In the genomic region with DNA sequence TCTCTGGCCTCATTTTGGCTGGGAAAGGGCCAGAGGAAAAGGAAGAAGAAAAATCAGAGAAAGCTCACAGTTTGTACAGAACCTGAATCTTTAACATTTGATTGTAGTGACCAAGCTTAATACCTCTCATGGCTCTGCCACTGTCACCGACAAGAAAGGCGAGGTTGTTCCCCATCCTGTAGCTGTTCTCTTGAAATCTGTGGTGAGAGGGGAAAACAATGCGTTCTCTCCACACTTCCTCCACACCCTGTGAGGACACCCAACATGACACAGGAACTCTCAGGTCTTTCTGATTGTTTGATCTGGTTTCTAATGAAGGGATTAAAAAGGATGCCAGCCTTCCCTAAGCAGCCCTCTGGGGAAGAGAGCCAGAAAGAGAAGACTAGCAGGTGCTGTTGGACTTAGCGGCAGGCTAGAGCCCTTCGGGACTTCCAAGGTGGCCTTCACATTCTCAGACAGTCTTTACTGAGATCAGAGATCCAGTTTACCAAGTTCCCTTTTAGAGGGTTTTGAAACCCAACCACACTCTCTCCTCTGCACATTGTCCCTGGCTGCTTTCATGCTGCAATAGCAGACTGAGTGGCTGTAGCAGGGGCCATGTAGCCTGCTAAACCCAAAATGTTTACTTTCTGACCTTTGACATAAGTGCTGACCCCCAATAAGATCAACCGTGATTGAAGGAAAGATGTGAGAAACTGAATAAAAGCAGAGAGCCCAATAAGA, we compare ENCODE assay signal across 25 mouse cellular contexts.
DNase-seq lines count a peak whose midpoint lies in the region; ATAC-seq lines count a peak whose summit lies in the region.
"Had no signal": no experiment of that assay in that cellular context is flagged by ENCODE, and none has a peak within 500 bp of the region (broad histone marks: within the 10 kb centered on the region; RNA-seq: fewer than 3 reads in every experiment).

No protein-coding gene starts in this region.

- no peak; the same call in 1 of the 2 replicates for ATAC-seq in liver, embryonic 15.5 days (ENCODE audit: insufficient read depth)
- ATAC-seq in liver, embryonic 12.5 days: no peak
- ATAC-seq in midbrain, embryonic 15.5 days (replicated peaks): no peak
- ATAC-seq in megakaryocyte, adult 5-6 weeks (ENCODE audit: poor library complexity, severe bottlenecking): peak; percentile 92
- ATAC-seq: CD4-positive, CD25-positive, alpha-beta regulatory T cell, adult 4 months; forebrain, embryonic 15.5 days had no signal

- no peak overlapping the region for H3K4me3 ChIP-seq in liver, embryonic 15.5 days (replicated peaks)
- no peak overlapping the region for H3K4me3 ChIP-seq in liver, embryonic 12.5 days
- H3K4me3 ChIP-seq in midbrain, embryonic 10.5 days: no peak overlapping the region
- no peak overlapping the region for H3K4me3 ChIP-seq in midbrain, embryonic 15.5 days
- H3K4me3 ChIP-seq: embryonic facial prominence, embryonic 10.5 days; embryonic facial prominence, embryonic 13.5 days; erythroblast, embryonic 14.5 days; forebrain, embryonic 12.5 days; forebrain, embryonic 15.5 days; heart, adult 2 months; heart, embryonic 10.5 days; heart, embryonic 13.5 days; hindbrain, embryonic 15.5 days had no signal

- no peak for DNase-seq in midbrain, embryonic 10.5 days (ENCODE audit: low spot score)
- no peak for DNase-seq in thymus, postnatal 4 days
- DNase-seq: adrenal gland, postnatal 14 days; cerebellum, adult 11-12 months; cerebellum, adult 8-10 months; cerebellum, postnatal 10 days; cerebellum, postnatal 36 days; embryo, embryonic 11 days; gastrocnemius, postnatal 25 days; heart, adult 2 months; heart, postnatal 14 days; heart, postnatal 4 days had no signal

- WGBS in liver, embryonic 15.5 days (ENCODE audit: insufficient replicate concordance): 42% methylated on average over 6 of the region's 6 CpGs
- 46% methylated on average over 6 of the region's 6 CpGs for WGBS in liver, embryonic 12.5 days (ENCODE audit: insufficient replicate concordance)
- 80% methylated on average over 6 of the region's 6 CpGs for WGBS in midbrain, embryonic 10.5 days
- 77% methylated on average over 6 of the region's 6 CpGs for WGBS in midbrain, embryonic 15.5 days

- no peak overlapping the region for H3K4me2 ChIP-seq in liver, embryonic 15.5 days
- H3K4me2 ChIP-seq in liver, embryonic 12.5 days: no peak overlapping the region
- no peak overlapping the region for H3K4me2 ChIP-seq in midbrain, embryonic 15.5 days
- H3K4me2 ChIP-seq: embryonic facial prominence, embryonic 13.5 days; forebrain, embryonic 12.5 days; forebrain, embryonic 15.5 days; heart, embryonic 13.5 days; hindbrain, embryonic 15.5 days had no signal

- no peaks in the 10 kb centered on the region for H3K27me3 ChIP-seq in liver, embryonic 15.5 days
- H3K27me3 ChIP-seq in liver, embryonic 12.5 days (replicated peaks): no peaks in the 10 kb centered on the region
- no peaks in the 10 kb centered on the region for H3K27me3 ChIP-seq in midbrain, embryonic 10.5 days (ENCODE audit: low read depth, poor library complexity, severe bottlenecking)
- no peaks in the 10 kb centered on the region for H3K27me3 ChIP-seq in midbrain, embryonic 15.5 days (replicated peaks)
- H3K27me3 ChIP-seq: embryonic facial prominence, embryonic 13.5 days; forebrain, embryonic 12.5 days; forebrain, embryonic 15.5 days; heart, embryonic 13.5 days; hindbrain, embryonic 15.5 days had no signal

- no peaks in the 10 kb centered on the region for H3K4me1 ChIP-seq in liver, embryonic 15.5 days (replicated peaks)
- no peaks in the 10 kb centered on the region for H3K4me1 ChIP-seq in liver, embryonic 12.5 days
- peaks cover 20% of the 10 kb centered on the region for H3K4me1 ChIP-seq in midbrain, embryonic 10.5 days
- peaks cover 3% of the 10 kb centered on the region; the same call in 1 of the 2 replicates for H3K4me1 ChIP-seq in midbrain, embryonic 15.5 days
- H3K4me1 ChIP-seq: forebrain, embryonic 12.5 days; forebrain, embryonic 15.5 days; heart, embryonic 10.5 days; heart, embryonic 13.5 days; hindbrain, embryonic 15.5 days had no signal

- H3K9me3 ChIP-seq in liver, embryonic 15.5 days (replicated peaks): no peaks in the 10 kb centered on the region
- no peaks in the 10 kb centered on the region for H3K9me3 ChIP-seq in liver, embryonic 12.5 days (replicated peaks)
- no peaks in the 10 kb centered on the region for H3K9me3 ChIP-seq in midbrain, embryonic 10.5 days (replicated peaks)
- H3K9me3 ChIP-seq in midbrain, embryonic 15.5 days: no peaks in the 10 kb centered on the region
- H3K9me3 ChIP-seq: embryonic facial prominence, embryonic 10.5 days; embryonic facial prominence, embryonic 13.5 days; forebrain, embryonic 12.5 days; forebrain, embryonic 15.5 days; heart, embryonic 10.5 days; heart, embryonic 13.5 days; hindbrain, embryonic 15.5 days had no signal

- H3K36me3 ChIP-seq in liver, embryonic 15.5 days (replicated peaks): no peaks in the 10 kb centered on the region
- no peaks in the 10 kb centered on the region for H3K36me3 ChIP-seq in liver, embryonic 12.5 days
- H3K36me3 ChIP-seq in midbrain, embryonic 10.5 days: no peaks in the 10 kb centered on the region
- no peaks in the 10 kb centered on the region for H3K36me3 ChIP-seq in midbrain, embryonic 15.5 days (replicated peaks)
- H3K36me3 ChIP-seq: embryonic facial prominence, embryonic 10.5 days; embryonic facial prominence, embryonic 13.5 days; forebrain, embryonic 12.5 days; forebrain, embryonic 15.5 days; heart, embryonic 10.5 days; heart, embryonic 13.5 days; hindbrain, embryonic 15.5 days had no signal

- H3K9ac ChIP-seq in liver, embryonic 15.5 days: no peak overlapping the region
- H3K9ac ChIP-seq in liver, embryonic 12.5 days: no peak overlapping the region
- no peak overlapping the region for H3K9ac ChIP-seq in midbrain, embryonic 15.5 days
- H3K9ac ChIP-seq: embryonic facial prominence, embryonic 13.5 days; forebrain, embryonic 12.5 days; forebrain, embryonic 15.5 days; heart, embryonic 13.5 days; hindbrain, embryonic 15.5 days had no signal

- peak overlapping the region; percentile 39; the same call in 1 of the 2 replicates for H3K27ac ChIP-seq in liver, embryonic 15.5 days (replicated peaks)
- H3K27ac ChIP-seq in liver, embryonic 12.5 days: no peak overlapping the region
- 0 out of 2 replicates have a peak overlapping the region, but pooled peaks have one; percentile 28 for H3K27ac ChIP-seq in midbrain, embryonic 10.5 days (replicated peaks)
- no peak overlapping the region for H3K27ac ChIP-seq in midbrain, embryonic 15.5 days
- H3K27ac ChIP-seq: embryonic facial prominence, embryonic 10.5 days; embryonic facial prominence, embryonic 13.5 days; forebrain, embryonic 12.5 days; forebrain, embryonic 15.5 days; heart, adult 2 months; heart, embryonic 10.5 days; heart, embryonic 13.5 days; hindbrain, embryonic 15.5 days had no signal

Comparison
In these comparisons a context has a peak if more than half of its experiments do, and no peak if none do; other contexts are left out.
1. H3K27ac ChIP-seq: peak in liver, embryonic 15.5 days (single experiment) and midbrain, embryonic 10.5 days (single experiment); none in liver, embryonic 12.5 days (single experiment) and midbrain, embryonic 15.5 days (single experiment).